Mouse (Mus musculus) hindbrain, embryonic 16.5 days (tissue): Measurements from ENCODE around the gene Gk2. TPM values are rescaled to one million over a fixed set of nuclear protein-coding genes. Genes with fewer than 3 reads are reported as not detected.

Experiments
- ATAC-seq: fragments of 200-750 bp; cut with Nextera tagmentation; 2 replicates; pipeline ENCODE4 v1.8.0; 2017; ENCODE audit warnings: moderate TSS enrichment, moderate library complexity
- H3K27ac ChIP-seq: fragments of 300-500 bp; sonication (generic); 2 replicates; pipeline ENCODE4 v1.5.1; 2014; ENCODE audit warnings: low read depth, mild to moderate bottlenecking, control low read depth, low read length, moderate library complexity
- H3K27me3 ChIP-seq: fragments of 300-500 bp; sonication (generic); replicated peaks from 2 replicates; pipeline ENCODE4 v1.6.1; 2014; ENCODE audit warnings: low read length; ENCODE audit not compliant: control insufficient read depth, insufficient read depth
- H3K36me3 ChIP-seq: fragments of 300-500 bp; sonication (generic); 2 replicates; pipeline ENCODE4 v1.6.1; 2014; ENCODE audit warnings: mild to moderate bottlenecking, low read length, moderate library complexity, mixed read lengths; ENCODE audit not compliant: control insufficient read depth, insufficient read depth
- H3K4me1 ChIP-seq: fragments of 300-500 bp; sonication (generic); 2 replicates; pipeline ENCODE4 v1.6.1; 2014; ENCODE audit warnings: low read depth, low read length; ENCODE audit not compliant: control insufficient read depth, insufficient read depth
- H3K4me2 ChIP-seq: fragments of 300-500 bp; sonication (generic); 2 replicates; pipeline ENCODE4 v1.6.1; 2014; ENCODE audit warnings: mild to moderate bottlenecking, low read length, control low read depth, moderate library complexity
- H3K4me3 ChIP-seq: fragments of 300-500 bp; sonication (generic); 2 replicates; pipeline ENCODE4 v1.5.1; 2014; ENCODE audit warnings: mild to moderate bottlenecking, low read length, control low read depth, moderate library complexity
- H3K9ac ChIP-seq: fragments of 300-500 bp; sonication (generic); 2 replicates; pipeline ENCODE4 v1.6.1; 2014; ENCODE audit warnings: low read depth, mild to moderate bottlenecking, control low read depth, low read length, moderate library complexity
- H3K9me3 ChIP-seq: fragments of 300-500 bp; sonication (generic); 2 replicates; pipeline ENCODE4 v1.6.1; 2014; ENCODE audit warnings: mild to moderate bottlenecking, low read length, moderate library complexity; ENCODE audit not compliant: control insufficient read depth
- WGBS: fragments of 180-500 bp; shearing (Covaris S2); extraction: QIAGEN DNeasy Blood & Tissue Kit; methylation state at CpG from one replicate; pipeline ENCODE4 v1.1.7; 2014; 5-methylcytosine and 5-hydroxymethylcytosine counted together
- polyA plus RNA-seq: library from polyadenylated mRNA; unstranded; fragments of >200 nt; fragmentation: Nextera tagmentation; extraction: Ambion mirVana; gene quantifications from 2 replicates; pipeline ENCODE4 v1.2.1, GENCODE M21; 2015

The Gk2 gene
- not detected in 2 replicates for polyA plus RNA-seq

DNA sequence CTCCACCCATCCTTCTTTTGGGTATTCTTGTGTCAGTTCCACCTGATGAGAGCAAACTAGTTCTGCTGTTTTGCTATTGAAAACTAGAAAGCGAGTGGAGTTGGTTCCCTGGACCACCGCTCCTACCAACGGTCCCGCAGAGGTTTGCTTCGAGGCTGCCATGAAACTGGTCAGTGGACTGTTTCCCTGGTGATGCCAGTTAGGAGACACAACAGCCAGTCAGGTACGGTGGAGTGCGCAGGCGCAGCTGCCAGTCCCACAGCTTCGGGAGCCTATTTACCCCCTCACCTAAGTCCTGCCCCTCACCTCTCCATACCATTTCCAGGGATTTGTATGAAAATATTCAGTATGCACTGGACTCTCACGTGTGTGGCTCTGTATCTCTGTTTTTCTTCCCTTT lies at the start of gene Gk2:
TSS of gene Gk2 (minus strand) at position 206 of the 400 bp plus-strand sequence.
- Histone ChIP-seq H3K9ac (no peak within 1 kb of the TSS), H3K36me3 (no peaks in the 10 kb centered on the region), H3K4me2 (no peak within 1 kb of the TSS), H3K27me3 (no peaks in the 10 kb centered on the region), H3K4me1 (no peaks in the 10 kb centered on the region), H3K4me3 (no peak within 1 kb of the TSS), H3K9me3 (no peaks in the 10 kb centered on the region), H3K27ac (no peak within 1 kb of the TSS)
- 96% methylated on average over 10 of the region's 10 CpGs for WGBS
- no peak for ATAC-seq

DNA sequence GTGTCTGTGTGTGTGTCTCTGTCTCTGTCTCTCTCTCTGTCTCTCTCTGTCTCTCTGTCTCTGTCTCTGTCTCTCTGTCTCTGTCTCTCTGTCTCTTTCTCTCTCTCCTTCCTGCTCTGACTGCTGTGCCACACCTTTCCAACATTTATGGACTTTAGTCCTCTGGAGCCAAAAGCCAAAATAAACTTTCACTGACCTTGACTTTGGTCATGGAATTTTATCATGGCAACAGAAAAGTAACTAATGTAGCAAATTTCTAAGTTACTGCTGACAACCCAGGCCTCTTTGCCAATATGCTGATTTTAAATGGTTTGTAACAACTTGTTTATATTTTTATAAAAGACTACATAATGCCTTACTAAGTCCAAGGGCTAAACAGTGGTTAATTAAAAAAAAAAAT lies 41.2 kb upstream of the Gk2 start:
- no peak for ATAC-seq
- no peaks in the 10 kb centered on the region for H3K36me3 ChIP-seq
- no peak overlapping the region for H3K4me3 ChIP-seq
- H3K4me2 ChIP-seq, result no peak overlapping the region
- H3K27ac ChIP-seq, result no peak overlapping the region
- no peaks in the 10 kb centered on the region for H3K4me1 ChIP-seq
- H3K27me3 ChIP-seq, result no peaks in the 10 kb centered on the region
- no peak overlapping the region for H3K9ac ChIP-seq
- no peaks in the 10 kb centered on the region for H3K9me3 ChIP-seq

GRCm38 (mm10) chr5:97495488-97496092 lies 38.8 kb upstream of the Gk2 start:
- WGBS, result 52% methylated on average over 5 of the region's 5 CpGs
- no peaks in the 10 kb centered on the region for H3K36me3 ChIP-seq
- no peak for ATAC-seq

GRCm38 (mm10) chr5:97493421-97493820 lies 36.6 kb upstream of the Gk2 start:
- no peaks in the 10 kb centered on the region for H3K27me3 ChIP-seq
- WGBS, result 89% methylated on average over 5 of the region's 5 CpGs
- H3K4me3 ChIP-seq, result no peak overlapping the region
- H3K36me3 ChIP-seq, result no peaks in the 10 kb centered on the region
- H3K9me3 ChIP-seq, result no peaks in the 10 kb centered on the region
- no peak overlapping the region for H3K27ac ChIP-seq
- no peak for ATAC-seq
- H3K4me1 ChIP-seq, result no peaks in the 10 kb centered on the region
- H3K9ac ChIP-seq, result no peak overlapping the region
- no peak overlapping the region for H3K4me2 ChIP-seq

More at GRCm38 (mm10) chr5:97495488-97496092, 38.8 kb upstream of the Gk2 start:
- Histone ChIP-seq H3K27ac (no peak overlapping the region), H3K9me3 (no peaks in the 10 kb centered on the region), H3K4me1 (no peaks in the 10 kb centered on the region), H3K4me2 (no peak overlapping the region), H3K27me3 (no peaks in the 10 kb centered on the region), H3K9ac (no peak overlapping the region), H3K4me3 (no peak overlapping the region)

DNA sequence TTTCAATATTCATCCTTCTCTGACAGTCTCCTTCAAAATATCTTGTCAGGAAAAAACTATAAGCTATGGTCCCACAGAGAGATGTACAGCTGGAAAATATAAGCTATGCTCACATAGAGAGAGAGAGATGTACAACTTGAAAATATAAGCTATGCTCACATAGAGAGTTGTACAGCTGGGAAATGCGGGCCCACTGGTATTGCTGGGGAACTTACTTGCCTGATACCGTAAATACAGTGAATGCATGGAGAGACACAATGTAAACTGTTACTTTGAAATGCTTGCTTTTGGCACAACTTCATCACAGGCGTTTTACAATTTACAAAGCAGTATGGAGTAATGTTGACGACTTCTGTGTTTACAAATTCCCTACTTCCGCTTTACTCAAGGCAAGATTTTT lies 29.3 kb upstream of the Gk2 start:
- no peaks in the 10 kb centered on the region for H3K27me3 ChIP-seq
- WGBS, result 90% methylated on average over 5 of the region's 5 CpGs
- no peak for ATAC-seq
- H3K27ac ChIP-seq, result no peak overlapping the region
- no peaks in the 10 kb centered on the region for H3K36me3 ChIP-seq
- no peak overlapping the region for H3K4me2 ChIP-seq
- 0 out of 2 replicates have a peak, but pooled peaks cover 2% of the 10 kb centered on the region for H3K9me3 ChIP-seq
- H3K9ac ChIP-seq, result no peak overlapping the region
- no peaks in the 10 kb centered on the region for H3K4me1 ChIP-seq
- H3K4me3 ChIP-seq, result no peak overlapping the region

GRCm38 (mm10) chr5:97479991-97480390 lies 23.2 kb upstream of the Gk2 start:
- H3K27ac ChIP-seq, result no peak overlapping the region
- no peaks in the 10 kb centered on the region for H3K4me1 ChIP-seq
- ATAC-seq, result no peak
- WGBS, result 85% methylated on average over 1 of the region's 1 CpGs
- H3K9ac ChIP-seq, result no peak overlapping the region
- H3K4me3 ChIP-seq, result no peak overlapping the region
- H3K4me2 ChIP-seq, result no peak overlapping the region
- no peaks in the 10 kb centered on the region for H3K27me3 ChIP-seq
- 0 out of 2 replicates have a peak, but pooled peaks cover 2% of the 10 kb centered on the region for H3K9me3 ChIP-seq
- no peaks in the 10 kb centered on the region for H3K36me3 ChIP-seq

- Histone ChIP-seq H3K27me3 (no peaks in the 10 kb centered on the region), H3K27ac (no peak overlapping the region), H3K9me3 (no peaks in the 10 kb centered on the region), H3K4me2 (no peak overlapping the region), H3K9ac (no peak overlapping the region), H3K4me3 (no peak overlapping the region), H3K36me3 (no peaks in the 10 kb centered on the region), H3K4me1 (no peaks in the 10 kb centered on the region)
- ATAC-seq, result no peak
- 66% methylated on average over 7 of the region's 7 CpGs for WGBS
Observed at GRCm38 (mm10) chr5:97467246-97467645, 10.4 kb upstream of the Gk2 start.

- no peaks in the 10 kb centered on the region for H3K4me1 ChIP-seq
- H3K4me3 ChIP-seq, result no peak overlapping the region
- 58% methylated on average over 10 of the region's 10 CpGs for WGBS
- no peaks in the 10 kb centered on the region for H3K9me3 ChIP-seq
- H3K36me3 ChIP-seq, result no peaks in the 10 kb centered on the region
- H3K27ac ChIP-seq, result peak overlapping the region; percentile 44
- no peaks in the 10 kb centered on the region for H3K27me3 ChIP-seq
- ATAC-seq, result peak; percentile 73
- H3K4me2 ChIP-seq, result no peak overlapping the region
- no peak overlapping the region for H3K9ac ChIP-seq
Observed at GRCm38 (mm10) chr5:97466430-97467158, 9.8 kb upstream of the Gk2 start.

DNA sequence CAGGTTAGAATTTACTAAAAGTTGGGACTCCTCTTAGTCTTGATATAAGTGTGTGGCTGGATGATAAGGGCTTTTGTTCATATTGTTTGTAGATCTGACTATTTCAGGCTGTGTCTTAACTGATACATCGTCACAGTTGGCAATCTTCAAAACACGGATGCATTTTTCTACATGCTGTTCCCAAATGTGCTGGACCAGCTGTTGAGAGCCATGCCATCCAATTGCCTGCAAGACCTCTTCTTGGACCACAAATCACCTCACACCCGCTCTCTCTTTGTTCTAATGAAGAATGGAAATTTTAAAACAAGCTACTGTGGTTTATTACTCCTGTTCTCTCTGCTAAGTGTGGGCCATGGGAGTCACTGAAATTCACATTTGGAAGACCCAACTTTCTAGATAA lies 9.1 kb upstream of the Gk2 start:
- Histone ChIP-seq H3K4me2 (no peak overlapping the region), H3K9ac (no peak overlapping the region), H3K4me3 (no peak overlapping the region), H3K36me3 (no peaks in the 10 kb centered on the region), H3K4me1 (no peaks in the 10 kb centered on the region), H3K9me3 (no peaks in the 10 kb centered on the region), H3K27ac (peak overlapping the region; percentile 44), H3K27me3 (no peaks in the 10 kb centered on the region)
- ATAC-seq, result no peak; the same call in 1 of the 2 replicates
- 56% methylated on average over 3 of the region's 3 CpGs for WGBS
